Mouse (Mus musculus) embryonic fibroblast, embryonic 13.5 days (primary cell): ENCODE measurements around the gene Gif.

Experiments used
- CTCF ChIP-seq: IDR thresholded peaks from 2 replicates; pipeline ENCODE4 v1.5.1; 2011; ENCODE audit warnings: mild to moderate bottlenecking, control low read depth, low read length, moderate library complexity, borderline replicate concordance; ENCODE audit not compliant: insufficient read depth
- POLR2A ChIP-seq: IDR thresholded peaks from 2 replicates; pipeline ENCODE4 v1.6.1; 2011; ENCODE audit warnings: low read depth, mild to moderate bottlenecking, control low read depth, low read length, moderate library complexity

GRCm38 (mm10) chr19:11807822-11808221 is 60.5 kb downstream of the Gif start:
- TF ChIP-seq CTCF, result no peak
- no peak for TF ChIP-seq POLR2A
